Mouse (Mus musculus) hindbrain, embryonic 16.5 days (tissue): ENCODE results near the gene C1d. TPM values are rescaled to one million over a fixed set of nuclear protein-coding genes. Genes with fewer than 3 reads are reported as not detected.
"Not testable (repeated sequence)": the region's sequence is repeated elsewhere in the genome, so short reads cannot be mapped to it uniquely, and the experiment has no call there.

Experiments used
- ATAC-seq: fragments of 200-750 bp; cut with Nextera tagmentation; 2 replicates; pipeline ENCODE4 v1.8.0; 2017; ENCODE audit warnings: moderate TSS enrichment, moderate library complexity
- H3K27ac ChIP-seq: fragments of 300-500 bp; sonication (generic); 2 replicates; pipeline ENCODE4 v1.5.1; 2014; ENCODE audit warnings: low read depth, mild to moderate bottlenecking, control low read depth, low read length, moderate library complexity
- H3K27me3 ChIP-seq: fragments of 300-500 bp; sonication (generic); replicated peaks from 2 replicates; pipeline ENCODE4 v1.6.1; 2014; ENCODE audit warnings: low read length; ENCODE audit not compliant: control insufficient read depth, insufficient read depth
- H3K36me3 ChIP-seq: fragments of 300-500 bp; sonication (generic); 2 replicates; pipeline ENCODE4 v1.6.1; 2014; ENCODE audit warnings: mild to moderate bottlenecking, low read length, moderate library complexity, mixed read lengths; ENCODE audit not compliant: control insufficient read depth, insufficient read depth
- H3K4me1 ChIP-seq: fragments of 300-500 bp; sonication (generic); 2 replicates; pipeline ENCODE4 v1.6.1; 2014; ENCODE audit warnings: low read depth, low read length; ENCODE audit not compliant: control insufficient read depth, insufficient read depth
- H3K4me2 ChIP-seq: fragments of 300-500 bp; sonication (generic); 2 replicates; pipeline ENCODE4 v1.6.1; 2014; ENCODE audit warnings: mild to moderate bottlenecking, low read length, control low read depth, moderate library complexity
- H3K4me3 ChIP-seq: fragments of 300-500 bp; sonication (generic); 2 replicates; pipeline ENCODE4 v1.5.1; 2014; ENCODE audit warnings: mild to moderate bottlenecking, low read length, control low read depth, moderate library complexity
- H3K9ac ChIP-seq: fragments of 300-500 bp; sonication (generic); 2 replicates; pipeline ENCODE4 v1.6.1; 2014; ENCODE audit warnings: low read depth, mild to moderate bottlenecking, control low read depth, low read length, moderate library complexity
- H3K9me3 ChIP-seq: fragments of 300-500 bp; sonication (generic); 2 replicates; pipeline ENCODE4 v1.6.1; 2014; ENCODE audit warnings: mild to moderate bottlenecking, low read length, moderate library complexity; ENCODE audit not compliant: control insufficient read depth
- WGBS: fragments of 180-500 bp; shearing (Covaris S2); extraction: QIAGEN DNeasy Blood & Tissue Kit; methylation state at CpG from one replicate; pipeline ENCODE4 v1.1.7; 2014; 5-methylcytosine and 5-hydroxymethylcytosine counted together
- polyA plus RNA-seq: library from polyadenylated mRNA; unstranded; fragments of >200 nt; fragmentation: Nextera tagmentation; extraction: Ambion mirVana; gene quantifications from 2 replicates; pipeline ENCODE4 v1.2.1, GENCODE M21; 2015

Gene C1d
- 142 and 157 TPM in 2 replicates for polyA plus RNA-seq

DNA sequence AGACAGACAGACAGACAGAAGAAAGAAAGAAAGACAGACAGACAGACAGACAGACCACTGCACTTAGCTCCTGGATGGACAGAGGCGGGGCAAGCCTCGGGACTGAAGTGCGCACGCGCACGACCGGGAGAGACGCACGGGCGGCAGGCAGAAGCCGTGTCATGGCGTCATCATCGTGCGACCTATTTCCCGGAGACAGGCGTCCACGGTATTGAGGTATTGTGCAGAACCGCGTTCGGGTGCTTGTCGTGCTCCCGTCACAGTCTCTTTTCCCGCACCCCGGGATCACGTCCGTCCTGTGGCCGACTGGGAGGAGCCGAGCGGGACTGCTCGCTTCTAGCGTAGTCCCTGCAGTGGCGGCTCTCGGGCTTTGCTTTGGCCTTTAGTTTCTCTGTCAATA is at the start of gene C1d:
Gene C1d (plus strand): TSS at position 137 of the 400 bp plus-strand sequence.
- Histone ChIP-seq H3K27ac (peak within 1 kb of the TSS; percentile 92), H3K27me3 (no peaks in the 10 kb centered on the region), H3K4me3 (peak within 1 kb of the TSS; percentile 89), H3K4me2 (peak within 1 kb of the TSS; percentile 74), H3K9ac (peak within 1 kb of the TSS; percentile 91), H3K4me1 (peaks cover 10% of the 10 kb centered on the region), H3K36me3 (no peaks in the 10 kb centered on the region), H3K9me3 (no peaks in the 10 kb centered on the region)
- under 1% methylated on average over 28 of the region's 33 CpGs for WGBS
- ATAC-seq = peak; percentile 95

DNA sequence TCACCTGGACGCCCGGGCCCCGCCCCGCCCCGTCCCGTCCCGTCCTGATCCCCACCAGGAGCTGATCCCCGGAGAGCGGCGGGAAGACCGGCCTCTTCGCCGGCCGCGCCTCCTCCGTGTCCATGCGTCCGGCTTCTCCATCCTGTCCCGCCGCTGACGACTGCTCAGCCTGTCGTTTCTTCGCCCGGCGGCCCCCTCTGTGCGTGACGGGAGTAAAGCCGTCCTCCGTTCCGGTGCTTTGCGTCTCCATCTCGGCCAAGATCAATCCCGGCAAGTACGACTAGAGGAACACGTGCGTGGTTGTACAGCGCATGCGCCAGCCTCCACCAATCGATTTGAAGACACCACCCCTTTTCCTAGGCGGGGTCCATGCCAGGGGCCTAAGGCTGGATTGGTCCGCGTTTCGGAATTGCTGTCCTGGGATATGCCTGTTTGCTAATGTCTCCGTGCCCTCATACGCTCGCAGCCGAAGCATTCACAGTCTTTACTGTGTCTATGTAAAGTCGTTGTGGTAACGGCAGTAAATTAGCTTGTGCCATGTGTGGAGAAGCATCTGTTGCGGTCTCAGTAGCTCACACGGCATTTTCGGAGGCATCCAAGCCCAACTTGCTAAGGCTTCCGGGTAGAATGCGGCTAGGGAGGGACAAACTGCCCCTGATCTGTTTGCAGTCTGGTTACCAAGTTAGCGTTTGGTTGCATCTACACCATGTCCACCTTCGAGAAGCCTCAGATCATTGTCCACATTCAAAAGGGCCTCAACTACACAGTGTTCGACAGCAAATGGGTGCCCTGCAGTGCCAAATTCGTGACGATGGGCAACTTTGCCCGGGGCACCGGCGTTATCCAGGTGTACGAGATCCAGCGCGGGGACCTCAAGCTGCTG is 45.9 kb upstream of the C1d start, which contains the start of gene Pno1:
Gene Pno1 (minus strand): TSS at position 311 of the 883 bp plus-strand sequence.
- H3K27ac ChIP-seq = peak within 1 kb of the TSS; percentile 91
- H3K27me3 ChIP-seq = no peaks in the 10 kb centered on the region
- H3K4me1 ChIP-seq = peaks cover 23% of the 10 kb centered on the region
- peaks cover 6% of the 10 kb centered on the region; the same call in 1 of the 2 replicates for H3K36me3 ChIP-seq
- H3K4me2 ChIP-seq = peak within 1 kb of the TSS; percentile 85
- 0% methylated on average over 61 of the region's 65 CpGs for WGBS
- no peaks in the 10 kb centered on the region for H3K9me3 ChIP-seq
- H3K4me3 ChIP-seq = peak within 1 kb of the TSS; percentile 99
- ATAC-seq = peak; percentile 99
- peak within 1 kb of the TSS; percentile 89 for H3K9ac ChIP-seq

DNA sequence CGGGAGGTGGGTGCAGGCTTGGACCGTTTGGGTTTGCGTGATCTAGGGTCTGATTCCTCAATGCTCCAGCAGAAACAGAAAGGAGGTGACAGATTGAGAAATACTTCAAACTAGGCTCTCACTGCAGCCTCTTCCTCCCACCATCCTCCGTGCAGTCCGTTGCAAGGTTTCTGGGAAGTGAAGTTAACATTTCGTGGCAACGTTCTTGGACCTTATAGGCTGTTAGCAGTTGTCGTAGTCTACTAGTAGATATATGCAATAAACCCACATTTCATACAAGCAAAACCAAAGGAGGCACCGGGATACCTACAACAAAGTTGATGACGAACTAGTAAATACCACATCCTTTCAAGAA is 45.3 kb upstream of the C1d start:
- Histone ChIP-seq H3K9ac (peak overlapping the region; percentile 89), H3K36me3 (peaks cover 6% of the 10 kb centered on the region; the same call in 1 of the 2 replicates), H3K9me3 (no peaks in the 10 kb centered on the region), H3K4me3 (peak overlapping the region; percentile 99), H3K4me1 (peaks cover 23% of the 10 kb centered on the region), H3K27ac (peak overlapping the region; percentile 91), H3K4me2 (peak overlapping the region; percentile 85), H3K27me3 (no peaks in the 10 kb centered on the region)
- WGBS = 3% methylated on average over 10 of the region's 10 CpGs
- no peak; the same call in 1 of the 2 replicates for ATAC-seq

DNA sequence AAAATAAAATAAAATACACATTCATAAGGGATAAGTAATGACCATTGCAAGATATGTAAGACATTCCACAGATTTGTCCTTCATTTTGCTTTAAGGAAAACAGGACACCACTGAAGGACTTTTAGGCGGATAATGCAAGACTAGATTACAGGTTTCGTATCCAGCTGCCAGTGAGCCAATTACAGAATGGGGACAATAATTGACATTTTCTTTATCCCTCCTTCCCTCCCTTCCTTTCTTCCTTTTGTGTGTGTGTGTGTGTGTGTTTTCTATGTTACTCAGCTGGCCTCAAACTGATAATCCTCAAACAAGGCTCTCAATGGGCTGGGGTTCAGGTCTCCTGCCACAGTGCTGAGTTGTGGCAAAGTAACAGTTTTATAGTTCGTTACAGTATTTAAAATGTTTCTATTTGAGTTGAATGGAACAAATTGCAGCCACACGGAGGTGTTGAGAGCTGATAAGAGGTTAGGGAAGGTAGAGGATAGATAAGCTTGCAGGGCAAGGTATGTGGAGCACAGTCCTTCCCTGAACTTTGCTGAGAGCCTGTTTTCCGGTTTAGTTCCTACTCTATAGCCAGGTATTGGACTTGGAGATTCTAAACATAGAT is 44.4 kb upstream of the C1d start:
- Histone ChIP-seq H3K27ac (no peak overlapping the region), H3K9me3 (no peaks in the 10 kb centered on the region), H3K4me1 (peaks cover 23% of the 10 kb centered on the region), H3K4me3 (no peak overlapping the region), H3K4me2 (peak overlapping the region; percentile 85), H3K27me3 (no peaks in the 10 kb centered on the region), H3K9ac (no peak overlapping the region), H3K36me3 (peaks cover 4% of the 10 kb centered on the region; the same call in 1 of the 2 replicates)
- ATAC-seq = no peak
- WGBS = 86% methylated on average over 5 of the region's 5 CpGs

DNA sequence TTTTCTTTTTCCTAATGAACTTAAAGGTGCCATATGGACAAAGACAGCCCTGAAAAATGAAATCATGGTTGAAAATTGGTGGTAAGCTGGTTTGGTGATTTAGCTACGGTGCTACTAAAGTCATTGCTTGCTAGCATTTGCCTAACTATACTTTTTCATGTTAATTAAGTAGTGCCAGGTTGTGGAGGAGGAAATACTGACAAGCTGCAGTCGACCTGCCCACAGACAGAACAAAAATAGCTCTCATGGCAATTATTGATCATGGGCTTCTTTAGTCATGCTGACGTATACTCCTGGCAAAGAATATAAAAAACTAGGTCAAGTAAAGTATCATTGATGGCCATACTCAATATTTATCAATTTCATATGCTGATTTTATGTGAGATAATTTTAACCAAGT is 41.9 kb upstream of the C1d start:
- Histone ChIP-seq H3K27ac (no peak overlapping the region), H3K36me3 (no peaks in the 10 kb centered on the region), H3K4me1 (peaks cover 18% of the 10 kb centered on the region), H3K27me3 (no peaks in the 10 kb centered on the region), H3K4me3 (no peak overlapping the region), H3K9ac (no peak overlapping the region), H3K9me3 (no peaks in the 10 kb centered on the region), H3K4me2 (no peak overlapping the region)
- 94% methylated on average over 3 of the region's 3 CpGs for WGBS
- ATAC-seq = no peak

DNA sequence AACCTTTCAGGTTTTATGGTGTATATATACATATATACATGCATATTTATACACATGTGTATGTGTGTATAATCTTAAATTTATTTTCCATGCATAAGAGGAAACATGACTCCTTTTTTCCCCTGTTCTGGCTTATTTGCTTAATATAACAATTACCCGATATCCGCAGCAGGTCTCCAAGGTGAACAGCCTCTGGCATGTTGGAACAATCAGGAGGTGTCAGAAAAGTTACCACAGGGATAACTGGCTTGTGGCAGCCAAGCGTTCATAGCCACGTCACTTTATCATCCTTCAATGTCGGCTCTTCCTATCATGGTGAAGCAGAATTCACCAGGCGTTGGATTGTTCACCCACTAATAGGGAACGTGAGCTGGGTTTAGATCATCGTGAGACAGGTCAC is 36.3 kb upstream of the C1d start:
- Histone ChIP-seq H3K27me3 (no peaks in the 10 kb centered on the region), H3K9me3 (no peaks in the 10 kb centered on the region), H3K9ac (no peak overlapping the region), H3K27ac (no peak overlapping the region), H3K4me3 (no peak overlapping the region), H3K4me2 (no peak overlapping the region), H3K4me1 (no peaks in the 10 kb centered on the region), H3K36me3 (peaks cover 8% of the 10 kb centered on the region)
- 97% methylated on average over 8 of the region's 8 CpGs for WGBS
- no peak for ATAC-seq

DNA sequence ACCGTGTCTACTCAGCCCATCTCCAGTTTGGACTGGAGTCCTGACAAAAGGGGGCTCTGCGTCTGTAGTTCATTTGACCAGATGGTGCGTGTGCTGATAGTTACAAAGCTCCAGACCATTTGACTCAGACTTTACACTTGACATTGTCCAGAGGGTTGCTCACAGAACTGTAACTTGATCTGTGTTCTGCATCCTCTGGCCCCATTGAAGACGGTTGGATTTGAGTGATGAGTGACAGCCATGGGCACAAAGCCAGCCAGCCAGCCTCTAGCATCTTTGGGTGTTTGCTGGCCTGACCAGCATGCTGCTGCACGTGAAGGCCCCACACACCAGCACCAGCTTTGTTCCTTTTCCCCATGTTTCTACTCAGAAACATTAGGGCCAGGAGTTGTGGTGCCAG is 24.6 kb upstream of the C1d start:
- no peaks in the 10 kb centered on the region for H3K9me3 ChIP-seq
- H3K9ac ChIP-seq = no peak overlapping the region
- H3K4me3 ChIP-seq = no peak overlapping the region
- H3K4me1 ChIP-seq = no peaks in the 10 kb centered on the region
- no peak overlapping the region for H3K27ac ChIP-seq
- ATAC-seq = no peak
- WGBS = 82% methylated on average over 5 of the region's 5 CpGs
- H3K27me3 ChIP-seq = no peaks in the 10 kb centered on the region
- no peak overlapping the region for H3K4me2 ChIP-seq
- H3K36me3 ChIP-seq = peaks cover 11% of the 10 kb centered on the region

DNA sequence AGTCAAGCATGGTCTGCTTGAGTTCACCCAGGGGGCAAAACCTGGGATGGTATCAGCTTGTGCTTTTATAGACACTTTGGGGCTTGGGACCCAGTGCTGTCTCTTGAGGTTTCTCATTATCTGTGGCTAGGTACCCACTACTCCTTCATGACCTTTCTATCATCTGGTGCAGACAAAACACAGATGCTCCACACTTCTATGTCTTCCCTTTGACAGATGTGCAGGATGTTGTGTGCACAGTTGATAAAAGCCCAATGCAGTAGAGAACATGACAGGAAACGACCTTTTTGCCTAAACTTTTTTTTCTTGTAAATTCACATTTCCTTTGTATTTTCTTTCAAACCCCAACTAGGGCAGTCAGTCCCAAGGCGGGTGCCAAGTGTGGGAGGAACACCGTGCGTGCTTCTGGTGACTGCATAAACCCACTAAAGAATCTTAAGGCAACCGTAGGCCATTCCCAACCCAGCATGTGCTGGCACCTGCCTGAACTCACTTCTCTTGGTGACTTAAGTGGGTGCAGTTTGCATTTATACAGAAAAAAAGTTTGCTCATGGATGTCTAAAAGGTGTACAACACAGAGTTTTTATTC is 20.8 kb upstream of the C1d start:
- no peak overlapping the region for H3K4me3 ChIP-seq
- 80% methylated on average over 5 of the region's 5 CpGs for WGBS
- H3K36me3 ChIP-seq = peaks cover 7% of the 10 kb centered on the region; the same call in 1 of the 2 replicates
- no peaks in the 10 kb centered on the region for H3K9me3 ChIP-seq
- no peaks in the 10 kb centered on the region for H3K4me1 ChIP-seq
- no peak overlapping the region for H3K4me2 ChIP-seq
- no peak overlapping the region for H3K27ac ChIP-seq
- no peak for ATAC-seq
- H3K27me3 ChIP-seq = no peaks in the 10 kb centered on the region
- no peak overlapping the region for H3K9ac ChIP-seq

DNA sequence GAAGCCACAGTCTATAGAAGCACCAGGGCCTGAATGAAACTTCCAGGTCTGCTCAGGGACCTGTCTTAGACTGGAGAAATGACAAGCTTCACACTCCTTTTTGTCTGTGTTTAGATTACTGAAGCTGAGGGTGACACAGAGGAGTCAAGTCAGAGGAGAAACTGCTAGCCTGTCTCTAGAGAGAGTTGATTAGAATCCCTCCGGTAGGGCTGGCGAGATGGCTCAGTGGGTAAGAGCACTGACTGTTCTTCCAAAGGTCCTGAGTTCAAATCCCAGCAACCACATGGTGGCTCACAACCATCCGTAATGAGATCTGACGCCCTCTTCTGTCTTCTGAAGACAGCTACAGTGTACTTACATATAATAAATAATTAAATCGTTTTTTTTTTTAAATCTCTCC is 18.8 kb upstream of the C1d start:
- H3K4me2 ChIP-seq, H3K9ac ChIP-seq, ATAC-seq, H3K27me3 ChIP-seq, H3K27ac ChIP-seq, H3K4me3 ChIP-seq, H3K4me1 ChIP-seq, H3K36me3 ChIP-seq, H3K9me3 ChIP-seq: not testable (repeated sequence)
- WGBS = 95% methylated on average over 5 of the region's 5 CpGs
